Mouse (Mus musculus): ENCODE data around the gene Ndel1.

Gene Ndel1

GRCm38 (mm10) chr11:68871748-68872147 lies at the start of gene Ndel1:
Ndel1 (minus strand) TSS chr11:68871858.
- DNase-seq (ENCODE audit: low read depth, low spot score), result peak; percentile 66

GRCm38 (mm10) chr11:68914566-68914965 lies 42.9 kb upstream of the Ndel1 start:
- no peak for DNase-seq (ENCODE audit: low read depth, low spot score)

- no peak for DNase-seq (ENCODE audit: low read depth, low spot score)
Measured at GRCm38 (mm10) chr11:68911531-68912177, 40.0 kb upstream of the Ndel1 start.

- DNase-seq (ENCODE audit: low read depth, low spot score), result no peak
Measured at GRCm38 (mm10) chr11:68908846-68909503, 37.3 kb upstream of the Ndel1 start.

GRCm38 (mm10) chr11:68907251-68907650 lies 35.6 kb upstream of the Ndel1 start:
- no peak for DNase-seq (ENCODE audit: low read depth, low spot score)

- no peak for DNase-seq (ENCODE audit: low read depth, low spot score)
Measured at GRCm38 (mm10) chr11:68906461-68906790, 34.8 kb upstream of the Ndel1 start.

- DNase-seq (ENCODE audit: low read depth, low spot score), result no peak
Measured at GRCm38 (mm10) chr11:68905665-68906460, 34.2 kb upstream of the Ndel1 start.

GRCm38 (mm10) chr11:68905138-68905531 lies 33.5 kb upstream of the Ndel1 start:
- no peak for DNase-seq (ENCODE audit: low read depth, low spot score)

GRCm38 (mm10) chr11:68904375-68905137 lies 32.9 kb upstream of the Ndel1 start:
- DNase-seq (ENCODE audit: low read depth, low spot score), result peak; percentile 70

- DNase-seq (ENCODE audit: low read depth, low spot score), result no peak
Measured at GRCm38 (mm10) chr11:68903775-68904174, 32.1 kb upstream of the Ndel1 start.

GRCm38 (mm10) chr11:68902823-68903222 lies 31.2 kb upstream of the Ndel1 start:
- DNase-seq (ENCODE audit: low read depth, low spot score), result no peak

- no peak for DNase-seq (ENCODE audit: low read depth, low spot score)
Measured at GRCm38 (mm10) chr11:68902367-68902766, 30.7 kb upstream of the Ndel1 start.

GRCm38 (mm10) chr11:68902047-68902364 lies 30.3 kb upstream of the Ndel1 start:
- DNase-seq (ENCODE audit: low read depth, low spot score), result no peak

GRCm38 (mm10) chr11:68901351-68902046 lies 29.8 kb upstream of the Ndel1 start, which contains the start of gene Rpl26:
Rpl26 (plus strand) TSS chr11:68901583.
- DNase-seq (ENCODE audit: low read depth, low spot score), result peak; percentile 99

GRCm38 (mm10) chr11:68900519-68901350 lies 29.1 kb upstream of the Ndel1 start:
- no peak for DNase-seq (ENCODE audit: low read depth, low spot score)

- DNase-seq (ENCODE audit: low read depth, low spot score), result no peak
Measured at GRCm38 (mm10) chr11:68899815-68900214, 28.2 kb upstream of the Ndel1 start.

- DNase-seq (ENCODE audit: low read depth, low spot score), result no peak
Measured at GRCm38 (mm10) chr11:68898790-68899189, 27.1 kb upstream of the Ndel1 start.

- no peak for DNase-seq (ENCODE audit: low read depth, low spot score)
Measured at GRCm38 (mm10) chr11:68897838-68898237, 26.2 kb upstream of the Ndel1 start.

GRCm38 (mm10) chr11:68897120-68897519 lies 25.5 kb upstream of the Ndel1 start:
- DNase-seq (ENCODE audit: low read depth, low spot score), result no peak

GRCm38 (mm10) chr11:68896247-68896646 lies 24.6 kb upstream of the Ndel1 start:
- no peak for DNase-seq (ENCODE audit: low read depth, low spot score)

All from skeletal muscle tissue, adult 2 months (tissue).